In the genomic region with DNA sequence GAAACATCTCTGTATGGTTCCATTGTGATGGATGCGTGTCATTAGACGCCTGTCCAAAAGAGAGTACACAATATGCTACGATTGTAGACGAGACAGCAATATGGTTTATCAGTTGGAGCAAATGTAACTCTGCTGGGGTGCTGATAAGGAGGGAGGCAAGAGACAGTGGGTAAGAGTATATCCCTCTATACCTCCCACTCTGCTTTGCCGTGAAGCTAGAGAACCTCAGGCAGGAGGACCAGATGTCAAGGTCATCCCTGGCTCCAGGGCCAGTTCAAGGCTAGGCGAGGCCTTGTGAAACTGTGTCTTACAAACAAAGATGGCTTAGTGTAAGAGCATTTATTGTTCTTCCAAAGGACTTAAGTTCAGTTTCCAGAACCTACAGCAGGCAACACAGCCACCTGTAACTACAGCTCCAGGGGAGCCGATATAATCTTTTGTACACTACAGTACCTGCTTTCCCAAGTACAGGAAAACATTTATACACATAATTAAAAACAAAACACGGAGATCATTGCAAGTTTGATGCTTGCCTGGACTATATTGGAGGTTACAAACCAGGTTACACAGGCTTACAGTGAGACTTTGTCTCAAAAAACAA, we compare ENCODE assay signal across 21 mouse cellular contexts. TPM values are rescaled to one million over a fixed set of nuclear protein-coding genes. Genes with fewer than 3 reads are reported as not detected.
DNase-seq lines count a peak whose midpoint lies in the region; ATAC-seq and TF ChIP-seq lines count a peak whose summit lies in the region.
"Had no signal": no experiment of that assay in that cellular context is flagged by ENCODE, and none has a peak within 500 bp of the region (broad histone marks: within the 10 kb centered on the region; RNA-seq: fewer than 3 reads in every experiment).

No protein-coding gene starts in this region.

- no peaks in the 10 kb centered on the region for H3K27me3 ChIP-seq in kidney, adult 2 months (replicated peaks; ENCODE audit: control insufficient read depth, insufficient read depth, low read length)
- H3K27me3 ChIP-seq in kidney, embryonic 16.5 days (ENCODE audit: insufficient read depth, low read length), result no peaks in the 10 kb centered on the region
- no peaks in the 10 kb centered on the region for H3K27me3 ChIP-seq in liver, embryonic 15.5 days
- no peaks in the 10 kb centered on the region for H3K27me3 ChIP-seq in hindbrain, embryonic 16.5 days (replicated peaks; ENCODE audit: control insufficient read depth, insufficient read depth, low read length)
- H3K27me3 ChIP-seq in hindbrain, embryonic 14.5 days (ENCODE audit: control insufficient read depth, insufficient read depth, low read length), result no peaks in the 10 kb centered on the region
- H3K27me3 ChIP-seq: embryonic facial prominence, embryonic 12.5 days; heart, embryonic 13.5 days; midbrain, embryonic 13.5 days had no signal

- TF ChIP-seq CTCF in kidney, adult 2 months (conservative IDR thresholded peaks at IDR 0.05; ENCODE audit: insufficient read depth, insufficient read length, low read depth, low read length), result no peak

- no peaks in the 10 kb centered on the region; the same call in none of the 2 replicates for H3K36me3 ChIP-seq in kidney, adult 2 months (ENCODE audit: control insufficient read depth, insufficient read depth, low read length)
- peaks cover 42% of the 10 kb centered on the region for H3K36me3 ChIP-seq in kidney, embryonic 16.5 days (ENCODE audit: insufficient read depth, low read length)
- H3K36me3 ChIP-seq in liver, embryonic 15.5 days (replicated peaks), result peaks cover 57% of the 10 kb centered on the region
- H3K36me3 ChIP-seq in hindbrain, embryonic 16.5 days (ENCODE audit: control insufficient read depth, insufficient read depth, low read length), result peaks cover 34% of the 10 kb centered on the region
- H3K36me3 ChIP-seq in hindbrain, embryonic 14.5 days (replicated peaks; ENCODE audit: control insufficient read depth, insufficient read depth), result peaks cover 67% of the 10 kb centered on the region

- WGBS in kidney, adult 2 months, result 90% methylated on average over 8 of the region's 8 CpGs
- 93% methylated on average over 8 of the region's 8 CpGs for WGBS in kidney, embryonic 16.5 days
- WGBS in liver, embryonic 15.5 days (ENCODE audit: insufficient replicate concordance), result 29% methylated on average over 8 of the region's 8 CpGs
- WGBS in hindbrain, embryonic 16.5 days, result 93% methylated on average over 8 of the region's 8 CpGs
- 92% methylated on average over 8 of the region's 8 CpGs for WGBS in hindbrain, embryonic 14.5 days

- no peak for DNase-seq in kidney, adult 2 months
- DNase-seq in c-Kit-negative CD71-positive TER-119-positive erythroid progenitor cells, embryonic 14.5 days (ENCODE audit: low read depth, low spot score), result peak; percentile 59
- no peak for DNase-seq in hindbrain, embryonic 14.5 days (ENCODE audit: low spot score)
- DNase-seq: cerebellum, adult 18-20 months; gastrocnemius, postnatal 14 days; heart, postnatal 36 days; layer of hippocampus, postnatal 36 days; lung, adult 2 months; lung, postnatal 4 days; right cerebral cortex, adult 18-20 months; thymus, postnatal 25 days had no signal

- ATAC-seq in kidney, embryonic 16.5 days (ENCODE audit: low FRiP score, low TSS enrichment), result no peak
- peak; percentile 95 for ATAC-seq in erythroid progenitor cell, adult 5-6 weeks (replicated peaks; ENCODE audit: low FRiP score, poor library complexity, severe bottlenecking)
- ATAC-seq in liver, embryonic 15.5 days (ENCODE audit: insufficient read depth), result peak; percentile 98
- no peak for ATAC-seq in hindbrain, embryonic 16.5 days
- no peak for ATAC-seq in hindbrain, embryonic 14.5 days (ENCODE audit: low FRiP score)
- no peak for ATAC-seq in activated CD4-positive, CD25-positive, alpha-beta regulatory T cell, adult 4 months
- ATAC-seq: midbrain, embryonic 13.5 days had no signal

- peak overlapping the region; percentile 26; the same call in 1 of the 2 replicates for H3K27ac ChIP-seq in kidney, adult 2 months (ENCODE audit: insufficient read depth, low read depth, low read length)
- no peak overlapping the region for H3K27ac ChIP-seq in kidney, embryonic 16.5 days (ENCODE audit: low read length)
- H3K27ac ChIP-seq in liver, embryonic 15.5 days (replicated peaks), result peak overlapping the region; percentile 79
- H3K27ac ChIP-seq in hindbrain, embryonic 16.5 days (ENCODE audit: low read depth, low read length), result no peak overlapping the region
- no peak overlapping the region for H3K27ac ChIP-seq in hindbrain, embryonic 14.5 days
- H3K27ac ChIP-seq: embryonic facial prominence, embryonic 12.5 days; midbrain, embryonic 13.5 days had no signal

- no peak for TF ChIP-seq POLR2A in kidney, adult 2 months (IDR thresholded peaks at IDR 0.05; ENCODE audit: low read depth, low read length)

- H3K4me2 ChIP-seq in kidney, embryonic 16.5 days (replicated peaks; ENCODE audit: low read depth, low read length), result no peak overlapping the region
- peak overlapping the region; percentile 50 for H3K4me2 ChIP-seq in liver, embryonic 15.5 days
- no peak overlapping the region for H3K4me2 ChIP-seq in hindbrain, embryonic 16.5 days (ENCODE audit: low read length)
- H3K4me2 ChIP-seq in hindbrain, embryonic 14.5 days (replicated peaks), result no peak overlapping the region
- H3K4me2 ChIP-seq: embryonic facial prominence, embryonic 12.5 days; heart, embryonic 13.5 days; midbrain, embryonic 13.5 days had no signal

- no peak overlapping the region for H3K4me3 ChIP-seq in kidney, adult 2 months (ENCODE audit: insufficient read depth, low read depth, low read length)
- H3K4me3 ChIP-seq in kidney, embryonic 16.5 days (ENCODE audit: low read length), result no peak overlapping the region
- H3K4me3 ChIP-seq in liver, embryonic 15.5 days (replicated peaks), result no peak overlapping the region
- H3K4me3 ChIP-seq in hindbrain, embryonic 16.5 days (ENCODE audit: low read length), result no peak overlapping the region
- H3K4me3 ChIP-seq in hindbrain, embryonic 14.5 days (replicated peaks; ENCODE audit: low read length), result no peak overlapping the region
- H3K4me3 ChIP-seq: embryonic facial prominence, embryonic 12.5 days; heart, embryonic 13.5 days; limb, embryonic 10.5 days; midbrain, embryonic 13.5 days had no signal

- no peaks in the 10 kb centered on the region for H3K9me3 ChIP-seq in kidney, embryonic 16.5 days (ENCODE audit: low read length)
- H3K9me3 ChIP-seq in liver, embryonic 15.5 days (replicated peaks), result no peaks in the 10 kb centered on the region
- H3K9me3 ChIP-seq in hindbrain, embryonic 16.5 days (ENCODE audit: control insufficient read depth, low read length), result no peaks in the 10 kb centered on the region
- 0 out of 2 replicates have a peak, but pooled peaks cover 3% of the 10 kb centered on the region for H3K9me3 ChIP-seq in hindbrain, embryonic 14.5 days (ENCODE audit: control insufficient read depth, low read length)
- H3K9me3 ChIP-seq: embryonic facial prominence, embryonic 12.5 days; heart, embryonic 13.5 days; limb, embryonic 10.5 days; midbrain, embryonic 13.5 days had no signal

- peaks cover 3% of the 10 kb centered on the region; the same call in 1 of the 2 replicates for H3K4me1 ChIP-seq in kidney, adult 2 months (ENCODE audit: control insufficient read depth, insufficient read depth, low read length)
- no peaks in the 10 kb centered on the region for H3K4me1 ChIP-seq in kidney, embryonic 16.5 days (ENCODE audit: insufficient read depth, low read length)
- peaks cover 44% of the 10 kb centered on the region for H3K4me1 ChIP-seq in liver, embryonic 15.5 days (replicated peaks)
- H3K4me1 ChIP-seq in hindbrain, embryonic 16.5 days (ENCODE audit: control insufficient read depth, insufficient read depth, low read depth, low read length), result no peaks in the 10 kb centered on the region
- H3K4me1 ChIP-seq in hindbrain, embryonic 14.5 days (replicated peaks; ENCODE audit: control insufficient read depth, insufficient read depth, low read length), result no peaks in the 10 kb centered on the region
- H3K4me1 ChIP-seq: embryonic facial prominence, embryonic 12.5 days; limb, embryonic 10.5 days; midbrain, embryonic 13.5 days had no signal

- no peak overlapping the region for H3K9ac ChIP-seq in kidney, embryonic 16.5 days (replicated peaks; ENCODE audit: low read length)
- H3K9ac ChIP-seq in liver, embryonic 15.5 days, result peak overlapping the region; percentile 22; the same call in 1 of the 2 replicates
- no peak overlapping the region for H3K9ac ChIP-seq in hindbrain, embryonic 16.5 days (ENCODE audit: low read depth, low read length)
- no peak overlapping the region for H3K9ac ChIP-seq in hindbrain, embryonic 14.5 days
- H3K9ac ChIP-seq: embryonic facial prominence, embryonic 12.5 days; heart, embryonic 13.5 days; midbrain, embryonic 13.5 days had no signal

RNA-seq across cellular contexts. Expression of gene Ppp6r1, which starts 11.9 kb away (rescaled TPM):
- polyA plus RNA-seq in kidney, adult 2 months (2012; rRNA removed), result 103 and 109 TPM in 2 replicates
- polyA plus RNA-seq in kidney, embryonic 16.5 days (2015; fragmentation: Nextera tagmentation; extraction: Ambion mirVana), result 3.2 and 5.2 TPM in 2 replicates
- 62.0 and 84.3 TPM in 2 replicates for total RNA-seq in erythroid progenitor cell, adult 5-6 weeks (2015; ENCODE audit: low replicate concordance)
- total RNA-seq in erythroid progenitor cell, adult 5-6 weeks (2017; ENCODE audit: low replicate concordance), result 73.6 and 85.1 TPM in 2 replicates
- 6.5 and 8.1 TPM in 2 replicates for polyA plus RNA-seq in liver, embryonic 15.5 days (2015; fragmentation: Nextera tagmentation; extraction: Ambion mirVana)
- 4.3 and 6.2 TPM in 2 replicates for polyA plus RNA-seq in hindbrain, embryonic 16.5 days (2015; fragmentation: Nextera tagmentation; extraction: Ambion mirVana)
- 6.2 and 8.4 TPM in 2 replicates for polyA plus RNA-seq in hindbrain, embryonic 14.5 days (2014; fragmentation: Nextera tagmentation; extraction: Ambion mirVana)
- 10 to 100 TPM; 10.6 to 11.1 TPM for polyA plus RNA-seq in activated CD4-positive, CD25-positive, alpha-beta regulatory T cell, adult 4 months (2017; shearing (Covaris generic))

RNA-seq across cellular contexts. Expression of gene Hspbp1, which starts 14.1 kb away (rescaled TPM):
- 36.6 and 39.4 TPM in 2 replicates for polyA plus RNA-seq in kidney, adult 2 months (2012; rRNA removed)
- 114 and 118 TPM in 2 replicates for polyA plus RNA-seq in kidney, embryonic 16.5 days (2015; fragmentation: Nextera tagmentation; extraction: Ambion mirVana)
- total RNA-seq in erythroid progenitor cell, adult 5-6 weeks (2015; ENCODE audit: low replicate concordance), result 4.0 and 32.3 TPM in 2 replicates
- total RNA-seq in erythroid progenitor cell, adult 5-6 weeks (2017; ENCODE audit: low replicate concordance), result 2.8 and 3.2 TPM in 2 replicates
- 54.4 and 58.1 TPM in 2 replicates for polyA plus RNA-seq in liver, embryonic 15.5 days (2015; fragmentation: Nextera tagmentation; extraction: Ambion mirVana)
- polyA plus RNA-seq in hindbrain, embryonic 16.5 days (2015; fragmentation: Nextera tagmentation; extraction: Ambion mirVana), result 175 and 188 TPM in 2 replicates
- 146 and 154 TPM in 2 replicates for polyA plus RNA-seq in hindbrain, embryonic 14.5 days (2014; fragmentation: Nextera tagmentation; extraction: Ambion mirVana)
- 10 to 100 TPM; 38.9 to 60.9 TPM for polyA plus RNA-seq in activated CD4-positive, CD25-positive, alpha-beta regulatory T cell, adult 4 months (2017; shearing (Covaris generic))

RNA-seq across cellular contexts. Expression of gene Brsk1, which starts 19.6 kb away (rescaled TPM):
- 1.7 and 2.3 TPM in 2 replicates for polyA plus RNA-seq in kidney, adult 2 months (2012; rRNA removed)
- polyA plus RNA-seq in kidney, embryonic 16.5 days (2015; fragmentation: Nextera tagmentation; extraction: Ambion mirVana), result 1.2 and 1.3 TPM in 2 replicates
- total RNA-seq in erythroid progenitor cell, adult 5-6 weeks (2015; ENCODE audit: low replicate concordance), result not detected in 2 replicates
- total RNA-seq in erythroid progenitor cell, adult 5-6 weeks (2017; ENCODE audit: low replicate concordance), result not detected in 2 replicates
- polyA plus RNA-seq in liver, embryonic 15.5 days (2015; fragmentation: Nextera tagmentation; extraction: Ambion mirVana), result 0.03 and 0.12 TPM in 2 replicates
- 6.8 and 7.1 TPM in 2 replicates for polyA plus RNA-seq in hindbrain, embryonic 16.5 days (2015; fragmentation: Nextera tagmentation; extraction: Ambion mirVana)
- polyA plus RNA-seq in hindbrain, embryonic 14.5 days (2014; fragmentation: Nextera tagmentation; extraction: Ambion mirVana), result 10.3 and 10.5 TPM in 2 replicates
- not detected for polyA plus RNA-seq in activated CD4-positive, CD25-positive, alpha-beta regulatory T cell, adult 4 months (2017; shearing (Covaris generic))

RNA-seq across cellular contexts. Expression of gene Tmem86b, which starts 39.5 kb away (rescaled TPM):
- 83.0 and 86.5 TPM in 2 replicates for polyA plus RNA-seq in kidney, adult 2 months (2012; rRNA removed)
- polyA plus RNA-seq in kidney, embryonic 16.5 days (2015; fragmentation: Nextera tagmentation; extraction: Ambion mirVana), result 1.2 and 1.3 TPM in 2 replicates
- total RNA-seq in erythroid progenitor cell, adult 5-6 weeks (2015; ENCODE audit: low replicate concordance), result 72.1 and 91.0 TPM in 2 replicates
- total RNA-seq in erythroid progenitor cell, adult 5-6 weeks (2017; ENCODE audit: low replicate concordance), result 37.6 and 45.8 TPM in 2 replicates
- 34.4 and 39.1 TPM in 2 replicates for polyA plus RNA-seq in liver, embryonic 15.5 days (2015; fragmentation: Nextera tagmentation; extraction: Ambion mirVana)
- 1.9 and 2.0 TPM in 2 replicates for polyA plus RNA-seq in hindbrain, embryonic 16.5 days (2015; fragmentation: Nextera tagmentation; extraction: Ambion mirVana)
- 2.0 and 2.7 TPM in 2 replicates for polyA plus RNA-seq in hindbrain, embryonic 14.5 days (2014; fragmentation: Nextera tagmentation; extraction: Ambion mirVana)
- 1 to 10 TPM; 3.0 to 4.1 TPM for polyA plus RNA-seq in activated CD4-positive, CD25-positive, alpha-beta regulatory T cell, adult 4 months (2017; shearing (Covaris generic))

RNA-seq across cellular contexts. Expression of gene Tmem150b, which starts 54.3 kb away (rescaled TPM):
- polyA plus RNA-seq in kidney, adult 2 months (2012; rRNA removed), result 0.57 and 0.59 TPM in 2 replicates
- 0.07 and 0.08 TPM in 2 replicates for polyA plus RNA-seq in kidney, embryonic 16.5 days (2015; fragmentation: Nextera tagmentation; extraction: Ambion mirVana)
- 1.4 TPM in 1 of 2 replicates, not detected in the other for total RNA-seq in erythroid progenitor cell, adult 5-6 weeks (2015; ENCODE audit: low replicate concordance)
- total RNA-seq in erythroid progenitor cell, adult 5-6 weeks (2017; ENCODE audit: low replicate concordance), result 0.68 TPM in 1 of 2 replicates, not detected in the other
- 0.14 and 0.37 TPM in 2 replicates for polyA plus RNA-seq in liver, embryonic 15.5 days (2015; fragmentation: Nextera tagmentation; extraction: Ambion mirVana)
- 0.12 and 0.18 TPM in 2 replicates for polyA plus RNA-seq in hindbrain, embryonic 16.5 days (2015; fragmentation: Nextera tagmentation; extraction: Ambion mirVana)
- 0.12 and 0.24 TPM in 2 replicates for polyA plus RNA-seq in hindbrain, embryonic 14.5 days (2014; fragmentation: Nextera tagmentation; extraction: Ambion mirVana)
- not detected for polyA plus RNA-seq in activated CD4-positive, CD25-positive, alpha-beta regulatory T cell, adult 4 months (2017; shearing (Covaris generic))
- polyA plus RNA-seq: cortical plate, adult 2 months had no signal

Comparison
In these comparisons a context has a peak if more than half of its experiments do, and no peak if none do; other contexts are left out.
1. H3K27ac ChIP-seq: peak in kidney, adult 2 months (single experiment) and liver, embryonic 15.5 days (single experiment); none in kidney, embryonic 16.5 days (single experiment), hindbrain, embryonic 16.5 days (single experiment) and hindbrain, embryonic 14.5 days (single experiment).
2. ATAC-seq: peak in erythroid progenitor cell, adult 5-6 weeks (single experiment) and liver, embryonic 15.5 days (single experiment); none in kidney, embryonic 16.5 days (single experiment), hindbrain, embryonic 16.5 days (single experiment), hindbrain, embryonic 14.5 days (single experiment) and activated CD4-positive, CD25-positive, alpha-beta regulatory T cell, adult 4 months (single experiment).